Mouse (Mus musculus) kidney, adult 8-10 months (tissue): ENCODE results near the gene Agmat.

ENCODE experiments used
- DNase-seq, 2 experiments: peaks; one replicate each; pipeline ENCODE4 v3.0.0; 2022

Gene Agmat

DNA sequence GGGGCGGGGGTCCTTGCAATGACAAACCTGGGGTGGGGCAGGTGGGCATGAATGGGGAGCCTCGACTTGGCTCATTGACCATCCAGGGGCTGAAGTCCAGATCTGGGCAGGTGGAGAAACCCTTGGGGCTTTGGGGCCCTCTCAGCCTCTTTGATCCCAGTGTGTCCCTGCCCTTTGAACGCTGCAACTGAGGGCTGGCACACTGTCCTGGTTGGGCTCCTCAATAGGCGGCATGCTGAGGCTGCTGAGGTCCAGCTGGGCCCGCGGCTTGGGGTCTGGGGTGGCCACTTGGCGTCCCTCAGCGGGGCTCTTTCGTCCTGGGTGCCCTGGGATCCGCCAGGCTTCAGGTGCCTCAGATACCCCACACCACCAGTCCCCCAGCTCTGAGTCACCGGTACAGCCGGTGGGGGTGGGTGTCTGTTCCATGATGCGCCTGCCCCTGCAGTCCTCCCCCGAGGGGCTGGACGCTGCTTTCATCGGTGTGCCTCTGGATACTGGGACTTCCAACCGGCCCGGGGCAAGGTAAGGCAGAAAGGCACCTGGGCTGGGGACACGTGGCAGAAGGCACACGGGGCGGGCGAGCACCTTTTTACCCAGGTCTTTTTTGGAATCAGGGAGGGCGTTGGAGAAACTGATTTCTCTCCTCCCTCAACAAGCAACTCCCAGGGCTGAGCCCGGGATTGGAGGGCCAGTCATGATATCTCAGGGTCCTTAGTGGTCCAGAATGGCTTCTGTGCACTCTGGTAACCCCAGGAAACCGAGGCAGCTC, at the start of gene Agmat:
Agmat (plus strand) TSS at position 95 of the 769 bp plus-strand sequence.
- DNase-seq: peak in 1 of 2 experiments; percentile 37

DNA sequence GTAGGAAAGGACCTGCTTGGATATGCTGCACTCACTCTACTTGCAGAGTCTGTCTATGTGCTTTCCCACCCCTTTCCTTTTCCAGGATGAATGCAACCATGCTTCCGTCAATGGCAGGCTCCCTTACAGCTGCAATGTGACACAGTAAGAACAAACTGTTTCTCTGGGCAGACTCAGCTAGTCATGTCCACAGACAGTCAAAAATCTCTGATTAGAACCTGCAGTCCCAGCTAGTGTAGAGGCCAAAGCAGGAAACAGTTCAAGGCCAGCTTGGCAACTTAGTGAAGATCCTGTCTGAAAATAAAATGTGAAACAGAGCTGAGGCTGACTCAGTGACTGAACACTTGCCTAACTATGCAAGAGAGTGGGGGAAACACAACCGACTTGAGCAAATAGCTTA, 41.8 kb upstream of the Agmat start:
- no peak for DNase-seq

DNA sequence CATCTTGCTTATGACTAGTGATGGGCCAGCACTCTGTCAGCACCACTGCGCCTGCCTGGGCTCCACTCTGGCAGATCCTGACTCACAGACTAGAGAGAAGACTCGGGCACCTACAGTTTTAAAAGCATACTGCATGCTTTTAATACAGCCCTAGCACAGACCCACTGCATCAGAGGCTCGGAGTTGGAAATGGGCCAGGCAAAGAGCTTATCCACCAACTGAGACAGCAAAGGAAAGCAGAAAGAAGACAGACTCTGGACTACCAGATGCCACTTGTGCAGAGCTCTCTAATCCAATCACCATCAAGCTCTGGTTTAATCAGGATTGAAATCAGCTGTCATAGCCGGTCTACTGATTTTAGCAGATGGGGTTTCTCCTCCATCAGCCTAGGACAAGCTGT, 41.1 kb upstream of the Agmat start:
- no peak for DNase-seq

DNA sequence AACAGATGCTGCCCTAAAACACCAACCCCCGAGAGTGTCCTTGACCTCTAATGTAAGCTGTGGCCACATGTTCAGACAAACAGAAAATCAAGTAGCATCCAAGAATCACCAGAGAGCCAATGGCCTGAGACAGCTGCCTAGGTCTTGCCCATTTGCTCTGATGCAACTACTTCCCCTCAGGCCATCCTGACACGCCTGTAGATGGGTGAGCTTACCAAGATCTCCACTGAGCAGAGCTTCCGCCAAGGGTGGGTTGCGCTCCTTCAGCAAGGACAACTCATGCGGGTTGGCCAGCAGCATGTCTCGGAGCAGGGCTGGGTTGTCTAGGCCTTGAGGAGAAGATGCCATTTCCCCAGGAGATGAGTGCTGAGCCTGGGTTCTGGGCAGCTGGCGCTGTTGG, 38.5 kb upstream of the Agmat start:
- no peak for DNase-seq

DNA sequence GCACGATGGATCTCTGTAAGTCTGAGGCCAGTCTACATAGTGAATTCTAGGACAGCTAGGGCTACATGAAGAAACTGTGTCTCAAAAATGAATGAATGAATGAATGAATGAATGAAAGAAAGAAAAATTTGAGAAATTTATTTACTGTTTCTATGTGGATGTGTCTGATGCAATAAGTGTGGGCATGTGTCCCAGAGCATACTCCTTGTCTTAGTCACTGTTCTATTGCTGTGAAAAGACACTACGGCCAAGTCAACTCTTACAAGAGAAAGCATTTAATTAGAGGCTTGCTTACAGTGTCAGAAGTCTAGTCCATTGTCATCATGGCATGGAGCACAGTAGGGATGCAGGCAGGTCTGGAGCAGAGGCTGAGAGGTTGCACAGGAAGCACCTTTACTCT, 37.5 kb upstream of the Agmat start:
- no peak for DNase-seq

DNA sequence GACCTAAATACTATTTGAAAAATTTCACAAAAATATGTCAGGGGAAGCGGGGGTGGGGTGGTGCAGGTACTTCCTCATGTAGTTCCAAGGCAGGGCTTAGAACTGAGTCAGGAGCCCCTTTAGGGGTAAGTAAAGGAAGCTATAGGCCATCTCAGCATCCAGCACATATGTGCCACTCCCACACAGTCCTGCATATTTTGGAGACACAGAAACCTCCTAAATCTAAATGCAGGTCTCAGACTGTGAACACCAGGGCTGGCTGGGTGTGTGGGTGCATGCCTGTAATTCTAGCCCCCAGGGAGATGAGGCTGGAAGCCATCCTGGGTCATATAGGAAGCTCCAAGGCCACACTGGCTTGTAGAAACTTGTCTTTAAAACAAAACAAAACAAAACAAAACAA, 35.2 kb upstream of the Agmat start:
- no peak for DNase-seq

DNA sequence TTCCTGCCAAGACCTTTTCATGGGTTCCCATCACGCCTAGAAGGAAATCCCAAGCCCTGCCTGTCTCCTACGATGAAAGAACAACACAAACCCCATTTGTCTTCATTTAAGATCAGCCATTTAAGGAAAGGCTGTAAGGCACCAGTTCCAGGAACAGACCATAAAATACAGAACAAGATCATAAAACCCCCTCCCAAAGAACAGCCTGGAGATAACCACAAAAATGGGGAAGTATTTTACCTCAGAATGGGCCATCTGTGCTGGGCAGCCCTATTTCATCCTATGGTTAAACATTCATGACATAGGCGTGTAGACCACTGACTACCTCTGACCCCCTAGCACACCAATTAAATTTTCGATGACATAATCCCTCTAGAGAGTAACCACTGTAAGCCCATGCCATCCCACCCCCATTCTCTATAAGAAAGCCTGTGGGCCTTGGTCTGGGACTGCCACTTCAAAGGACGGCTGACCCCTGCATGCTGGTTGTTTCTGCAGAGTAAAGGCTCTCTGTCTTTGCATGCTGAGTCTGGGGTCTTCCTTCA, 32.8 kb upstream of the Agmat start:
- DNase-seq: no peak

DNA sequence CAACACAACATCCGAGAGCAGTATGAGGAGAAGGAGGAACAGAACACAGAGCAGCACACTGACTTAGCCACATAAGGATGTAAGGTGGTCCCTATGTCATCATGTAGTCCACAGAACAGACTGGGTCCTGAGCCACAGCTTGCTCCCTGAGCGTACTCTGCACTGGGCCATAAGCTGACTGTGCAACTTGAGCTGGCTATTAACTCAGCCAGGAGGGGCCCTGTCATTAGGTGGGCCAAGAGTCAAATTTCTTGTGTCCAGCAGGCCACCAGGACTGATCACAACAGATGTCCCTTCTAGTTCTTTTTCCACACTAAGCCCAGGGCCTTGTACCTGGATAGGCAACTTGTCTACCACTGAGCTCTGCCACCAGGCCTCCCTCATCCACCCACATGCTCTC, 31.4 kb upstream of the Agmat start:
- no peak for DNase-seq

DNA sequence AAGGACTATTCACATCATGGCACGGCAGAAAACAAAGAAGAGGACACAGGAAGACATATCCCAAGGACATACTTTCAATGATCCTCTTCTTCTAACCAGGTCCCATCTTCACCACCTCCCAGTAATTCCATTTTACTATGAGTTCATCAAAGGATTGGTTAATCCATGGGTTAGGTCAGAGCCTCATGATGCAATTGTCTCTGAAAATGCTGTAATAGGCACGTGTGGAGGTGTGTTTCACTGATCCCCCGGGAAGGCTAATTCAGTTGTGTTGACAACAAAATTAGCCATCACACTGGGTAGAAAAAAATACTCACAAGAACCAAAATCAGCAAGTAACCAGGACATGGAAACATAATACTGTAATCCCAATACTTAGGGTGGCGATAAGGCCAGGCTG, 28.8 kb upstream of the Agmat start:
- DNase-seq: no peak

DNA sequence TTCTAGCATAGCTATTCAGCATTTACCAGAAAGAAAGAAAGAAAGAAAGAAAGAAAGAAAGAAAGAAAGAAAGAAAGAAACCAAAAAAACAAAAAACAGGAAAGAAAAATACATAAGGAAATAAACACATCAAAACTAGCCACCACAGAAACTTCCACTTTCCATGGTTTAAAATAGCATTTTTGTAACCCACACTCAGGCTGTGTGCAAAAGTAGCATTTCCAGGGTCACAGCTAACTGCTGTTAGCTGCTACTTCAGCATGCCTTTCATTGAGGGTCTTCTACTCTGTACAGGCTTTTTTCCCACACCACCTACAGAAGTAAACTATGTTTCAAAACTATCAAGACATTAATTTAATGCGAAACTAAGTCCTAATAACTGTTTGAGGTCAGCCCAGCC, 27.2 kb upstream of the Agmat start:
- DNase-seq: no peak

DNA sequence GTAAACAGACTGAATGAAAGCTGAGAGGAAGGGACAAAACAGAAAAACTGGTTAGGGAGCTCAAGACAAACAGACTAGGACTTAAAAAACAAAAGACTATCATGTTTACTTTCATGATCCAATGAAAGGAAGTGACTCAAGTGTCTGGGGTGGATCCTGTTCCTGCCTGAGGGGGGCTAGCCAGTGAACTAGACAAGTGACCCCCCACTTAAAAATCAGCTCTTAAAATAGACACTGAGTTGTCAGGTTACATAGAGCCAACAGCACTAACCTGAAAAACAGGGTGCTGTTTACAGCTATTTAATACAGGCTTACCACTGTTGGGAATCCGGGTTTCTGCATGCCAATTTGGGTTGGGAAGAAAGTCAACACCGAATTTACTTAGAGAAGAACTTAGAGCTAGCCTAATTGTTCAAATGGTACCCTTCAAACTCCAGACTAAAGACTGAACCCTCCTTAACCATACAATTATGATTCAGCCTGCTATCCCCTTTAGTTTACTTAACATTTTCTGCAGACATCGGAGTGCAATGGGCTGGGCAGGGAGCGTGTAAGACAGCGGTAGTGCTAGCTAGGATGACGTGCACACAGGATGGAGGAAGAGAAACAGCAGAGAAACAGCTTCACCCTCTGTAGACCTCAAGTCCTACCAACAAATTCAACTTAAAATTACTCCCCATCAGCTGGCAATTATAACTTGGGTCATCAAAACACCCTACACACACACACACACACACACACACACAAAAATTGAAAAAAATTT, 25.5 kb upstream of the Agmat start:
- DNase-seq: no peak

DNA sequence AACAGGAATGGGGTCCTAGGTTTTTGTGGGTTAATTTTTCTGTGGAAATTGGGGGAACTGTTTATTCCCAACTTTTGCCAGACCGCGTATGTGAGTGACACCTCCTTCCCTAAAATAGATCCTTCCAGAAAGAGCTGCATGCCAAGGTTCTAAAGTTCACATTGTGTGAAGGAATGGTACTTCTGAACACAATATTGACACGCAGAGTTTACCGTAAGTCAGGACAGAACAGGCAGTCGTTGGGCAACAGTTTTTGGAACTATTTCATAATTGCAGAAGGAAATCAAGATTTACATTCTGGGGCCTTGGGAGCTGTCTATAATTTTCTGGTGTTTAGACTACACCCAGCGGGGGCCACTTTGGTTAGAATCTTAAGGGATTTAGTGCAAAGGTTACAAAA, 24.5 kb upstream of the Agmat start:
- peak in 1 of 2 experiments; percentile 52 for DNase-seq

DNA sequence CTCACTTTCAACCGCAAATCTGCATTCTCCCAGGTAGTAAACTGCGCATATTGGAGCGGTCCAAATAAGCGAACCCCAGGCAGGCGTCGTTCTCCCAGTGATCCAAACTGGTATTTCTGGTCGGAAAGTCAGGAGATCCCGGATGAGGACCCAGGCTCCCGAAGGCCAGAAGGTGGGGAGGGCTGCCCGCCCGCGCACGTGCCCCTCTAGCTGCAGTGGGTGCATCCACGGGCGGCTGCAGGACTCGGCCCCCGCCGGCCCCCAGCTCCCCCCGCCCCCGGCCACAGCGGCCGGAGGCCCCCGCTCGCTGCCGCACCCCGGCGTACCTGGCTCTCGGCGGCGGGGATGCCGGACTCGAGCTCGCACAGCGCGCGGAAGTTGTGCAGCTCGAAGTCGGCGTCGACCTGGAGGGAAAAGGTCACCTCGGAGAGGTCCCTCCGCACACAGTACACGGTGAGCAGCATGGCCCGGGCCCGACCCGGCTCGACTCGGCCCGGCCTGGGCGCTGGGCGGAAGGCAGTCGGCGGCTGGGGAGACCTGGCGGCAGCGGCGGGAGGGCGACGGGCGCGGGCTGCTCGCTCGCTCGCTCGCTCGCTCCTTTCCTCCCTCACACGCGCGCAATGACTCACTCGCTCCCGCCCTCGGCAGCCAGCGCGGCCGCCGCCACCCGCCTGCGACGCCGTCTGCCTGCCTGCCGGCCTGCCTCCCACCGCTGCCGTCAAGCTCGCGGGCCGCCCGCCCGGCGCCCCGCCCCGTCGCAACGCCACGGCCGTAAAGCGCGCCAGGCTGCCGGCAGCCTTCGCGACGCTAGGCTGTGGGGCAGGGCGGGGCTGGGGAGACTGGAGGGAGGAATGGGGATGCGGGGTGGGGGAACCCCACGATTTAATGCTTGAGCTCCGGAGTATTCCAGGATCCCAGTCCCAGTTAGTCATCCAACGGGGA, 23.5 kb upstream of the Agmat start, which contains the start of gene Ddi2:
Ddi2 (minus strand) TSS at position 689 of the 942 bp plus-strand sequence.
- DNase-seq: peak; percentile 85

DNA sequence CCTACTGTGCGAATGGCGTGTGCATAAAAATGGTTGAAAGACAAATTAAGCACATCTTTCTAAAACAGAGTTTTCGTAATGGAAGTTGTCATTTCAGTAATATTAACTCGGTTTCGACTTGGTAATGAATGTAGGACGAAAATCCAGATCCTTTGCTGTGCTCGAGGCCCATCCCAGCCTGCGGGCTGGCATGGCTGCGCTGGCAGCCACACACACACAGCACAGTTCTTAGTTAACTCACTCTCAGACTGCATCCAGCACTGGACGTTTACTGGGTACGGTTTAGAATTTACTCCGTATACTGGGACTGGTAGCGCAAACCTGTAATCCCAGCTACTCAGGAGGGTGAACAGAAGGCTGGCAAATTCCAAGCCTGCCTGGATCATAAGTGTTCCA, 22.8 kb upstream of the Agmat start:
- DNase-seq: no peak

DNA sequence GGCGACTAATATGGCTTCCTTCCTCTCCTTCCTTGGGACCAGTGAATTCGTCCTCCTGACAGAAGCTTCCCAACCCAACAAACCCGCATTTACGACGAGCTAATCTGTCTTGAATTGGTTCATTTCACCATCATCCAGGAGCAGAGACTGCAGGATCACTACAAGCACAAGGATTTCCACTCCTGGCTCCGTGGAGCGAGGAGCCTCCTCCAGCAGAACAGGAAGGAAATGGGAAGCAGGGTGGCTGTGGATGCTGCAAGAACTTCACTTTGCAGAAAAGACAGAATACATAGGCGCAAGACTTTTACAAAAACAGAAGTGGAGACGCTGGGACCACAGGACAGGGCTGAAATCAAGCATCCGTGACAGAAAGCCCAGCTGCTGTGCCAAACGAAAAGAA, 21.9 kb upstream of the Agmat start:
- DNase-seq: no peak

DNA sequence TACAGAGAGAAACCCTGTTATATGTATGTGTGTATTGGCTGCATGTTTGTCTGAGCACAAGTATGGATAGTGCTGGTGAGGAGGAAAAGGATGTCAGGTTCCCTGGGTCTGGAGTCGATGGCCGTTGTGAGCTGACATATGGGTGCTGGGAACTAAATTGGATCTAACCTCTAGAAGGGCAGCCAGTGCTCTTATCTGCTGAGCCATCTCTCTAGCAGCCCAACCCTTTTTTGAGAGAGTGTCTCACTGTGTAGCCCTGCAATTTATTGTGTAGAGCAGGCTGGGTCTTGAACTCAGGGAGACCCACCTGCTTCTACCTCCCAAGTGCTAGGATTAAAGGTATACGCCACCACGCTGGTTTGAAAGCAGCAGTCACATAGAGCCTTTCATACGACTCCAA, 21.2 kb upstream of the Agmat start:
- no peak for DNase-seq

DNA sequence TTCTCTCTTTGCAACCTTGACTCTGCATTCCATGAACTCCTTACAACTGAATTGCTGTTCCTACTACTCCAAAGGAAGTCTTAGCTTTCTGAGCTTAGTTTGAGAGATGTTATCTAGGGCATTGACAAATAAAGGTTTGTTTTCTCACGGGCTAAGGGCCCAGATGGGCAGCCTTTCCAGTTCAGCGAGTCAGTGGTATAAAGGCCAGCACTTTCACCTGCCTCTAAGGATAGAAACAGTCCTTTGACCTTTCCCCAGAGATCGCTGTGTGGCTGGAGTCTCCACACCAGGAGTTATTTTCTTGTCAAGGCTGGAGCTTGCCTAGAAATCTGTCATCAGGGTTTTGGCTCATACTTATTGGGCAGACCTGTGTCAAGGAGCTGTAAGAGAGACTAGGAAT, 20.7 kb upstream of the Agmat start:
- peak; percentile 69 to 86 for DNase-seq

DNA sequence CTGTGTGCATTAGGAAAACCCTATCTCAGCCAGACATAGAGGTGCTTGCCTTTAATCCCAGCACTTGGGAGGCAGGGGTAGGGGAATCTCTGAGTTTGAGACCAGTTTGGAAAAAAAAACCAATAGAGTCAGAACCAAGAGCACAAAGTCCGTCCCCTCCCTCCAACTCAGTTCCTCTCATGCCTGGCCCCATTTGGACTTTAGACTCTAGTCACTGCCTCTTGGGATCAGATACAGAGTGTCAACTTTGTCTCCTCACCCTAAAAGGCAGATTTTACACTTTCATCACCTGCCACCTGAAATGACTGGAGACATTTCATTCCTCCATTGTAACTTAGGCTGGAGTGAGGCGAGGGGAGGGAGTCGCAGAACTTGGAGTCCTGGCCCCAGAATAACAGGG, 17.2 kb upstream of the Agmat start:
- peak; percentile 66 to 83 for DNase-seq

DNA sequence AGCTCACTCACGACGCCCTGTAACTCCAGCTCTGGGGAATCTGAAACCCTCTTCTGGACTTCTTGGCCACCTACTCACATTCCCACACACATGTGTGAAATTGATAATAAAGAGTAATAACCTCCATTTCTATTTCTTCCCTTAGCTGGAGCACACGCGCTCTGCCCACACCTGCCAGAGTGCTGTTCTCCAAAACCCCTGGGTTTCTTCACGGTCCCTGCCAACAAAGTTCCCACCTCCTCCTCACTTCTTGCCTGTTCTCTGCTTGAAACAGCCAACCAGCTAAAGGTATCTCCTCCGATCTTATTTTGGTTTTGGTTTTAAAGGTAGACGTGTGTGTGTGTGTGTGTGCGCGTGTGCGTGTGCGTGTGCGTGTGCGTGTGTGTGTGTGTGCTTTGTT, 16.1 kb upstream of the Agmat start:
- no peak for DNase-seq

DNA sequence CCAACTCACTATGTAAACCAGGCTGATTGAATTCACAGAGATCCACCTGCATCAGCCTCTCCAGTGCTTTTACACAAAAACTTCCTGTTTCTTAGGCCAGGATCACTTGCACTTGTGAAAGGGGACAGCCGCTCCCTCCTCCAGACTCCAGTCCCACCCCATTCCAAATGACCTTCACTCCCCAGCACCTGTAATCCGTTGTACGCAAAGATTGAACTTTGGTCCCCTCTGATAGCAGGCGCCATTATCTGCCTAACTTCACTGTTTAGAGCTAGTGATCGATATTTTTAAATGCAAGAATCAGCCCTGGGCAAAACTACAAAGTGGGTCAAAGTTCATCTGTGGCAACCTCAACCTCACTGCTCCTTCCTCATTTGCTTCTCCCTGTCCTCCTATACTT, 14.7 kb upstream of the Agmat start:
- no peak for DNase-seq

DNA sequence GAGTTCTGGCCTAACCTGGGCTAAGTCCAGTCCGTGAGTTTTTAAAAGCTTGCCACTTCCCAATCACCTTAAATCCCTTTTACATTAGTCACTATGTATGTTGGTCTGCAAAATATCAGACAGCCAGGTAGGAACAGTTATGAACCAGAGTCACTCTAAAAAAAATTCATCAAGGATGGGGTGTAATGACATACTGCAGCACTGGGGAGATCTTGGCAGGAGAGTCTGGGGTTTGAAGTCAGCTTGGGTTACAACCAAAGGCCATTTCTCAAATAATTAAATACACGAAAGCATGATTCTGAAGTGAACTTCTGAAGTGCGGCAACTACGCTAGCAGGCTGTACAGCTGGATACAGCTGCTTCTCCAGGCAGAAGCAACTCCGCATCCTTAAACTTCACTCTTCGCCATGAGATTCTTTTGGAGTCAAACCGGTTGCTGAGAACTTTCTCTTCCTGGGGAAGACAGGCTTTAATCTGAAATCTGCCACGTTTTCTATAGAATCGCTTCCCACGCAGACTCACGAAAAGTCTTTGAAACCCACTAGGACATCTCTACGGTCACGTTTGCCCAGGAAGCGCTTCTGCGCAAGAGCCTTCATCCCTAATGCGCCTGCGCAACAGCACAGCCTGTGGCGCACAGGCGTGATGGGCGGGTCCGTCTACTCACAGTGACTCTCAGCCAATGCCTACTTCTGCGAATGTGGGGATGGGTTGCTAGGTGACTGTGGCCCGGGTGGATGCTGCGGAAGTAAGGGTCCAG, 11.8 kb upstream of the Agmat start:
- DNase-seq: peak; percentile 91

DNA sequence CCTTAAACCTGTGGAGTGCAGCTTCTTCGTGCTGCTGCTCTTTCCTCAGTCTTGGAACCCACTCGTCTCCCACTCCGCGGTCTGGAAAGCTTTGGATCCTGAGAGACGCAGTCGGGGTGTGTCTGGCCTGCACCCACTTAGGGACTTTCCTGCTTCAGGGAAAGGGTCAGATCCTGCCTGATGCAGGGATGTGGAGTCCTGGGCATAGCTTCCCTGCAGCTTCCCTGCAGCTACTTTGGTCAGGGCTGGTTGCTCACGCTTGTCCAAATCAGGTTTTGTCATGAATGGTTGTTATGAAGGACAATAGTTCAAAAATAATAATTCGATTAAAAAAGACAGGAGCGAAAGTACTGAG, 11.3 kb upstream of the Agmat start:
- DNase-seq: no peak
